Mouse (Mus musculus) heart, embryonic 11.5 days (tissue): ENCODE measurements around the gene Fyb. TPM values are rescaled to one million over a fixed set of nuclear protein-coding genes. Genes with fewer than 3 reads are reported as not detected.

ENCODE experiments used
- ATAC-seq: fragments of 200-750 bp; cut with Nextera tagmentation; replicated peaks from 2 replicates; pipeline ENCODE4 v1.8.0; 2017; ENCODE audit warnings: moderate library complexity; ENCODE audit not compliant: insufficient number of reproducible peaks, low FRiP score, low TSS enrichment
- H3K27ac ChIP-seq: fragments of 300-500 bp; sonication (generic); 2 replicates; pipeline ENCODE4 v1.5.1; 2014; ENCODE audit warnings: mild to moderate bottlenecking, low read depth, low read length
- H3K27me3 ChIP-seq: fragments of 300-500 bp; sonication (generic); 2 replicates; pipeline ENCODE4 v1.6.1; 2014; ENCODE audit warnings: mild to moderate bottlenecking, low read length, mixed read lengths; ENCODE audit not compliant: control insufficient read depth, insufficient read depth
- H3K36me3 ChIP-seq: fragments of 300-500 bp; sonication (generic); 2 replicates; pipeline ENCODE4 v1.6.1; 2014; ENCODE audit warnings: mild to moderate bottlenecking, low read length, moderate library complexity, mixed read lengths; ENCODE audit not compliant: control insufficient read depth, insufficient read depth
- H3K4me1 ChIP-seq: fragments of 300-500 bp; sonication (generic); 2 replicates; pipeline ENCODE4 v1.6.1; 2014; ENCODE audit warnings: low read length; ENCODE audit not compliant: control insufficient read depth, insufficient read depth
- H3K4me2 ChIP-seq: fragments of 300-500 bp; sonication (generic); 2 replicates; pipeline ENCODE4 v1.6.1; 2014; ENCODE audit warnings: mild to moderate bottlenecking, moderate library complexity
- H3K4me3 ChIP-seq: fragments of 300-500 bp; sonication (generic); 2 replicates; pipeline ENCODE4 v1.5.1; 2014; ENCODE audit warnings: low read depth, low read length
- H3K9ac ChIP-seq: fragments of 300-500 bp; sonication (generic); 2 replicates; pipeline ENCODE4 v1.6.1; 2014; ENCODE audit warnings: mild to moderate bottlenecking, low read depth, low read length, moderate library complexity
- H3K9me3 ChIP-seq: fragments of 300-500 bp; sonication (generic); replicated peaks from 2 replicates; pipeline ENCODE4 v1.6.1; 2016; ENCODE audit warnings: low read length; ENCODE audit not compliant: control insufficient read depth
- WGBS: fragments of 180-500 bp; shearing (Covaris S2); extraction: QIAGEN DNeasy Blood & Tissue Kit; methylation state at CpG from one replicate; pipeline ENCODE4 v1.1.7; 2014; ENCODE audit not compliant: insufficient replicate concordance; 5-methylcytosine and 5-hydroxymethylcytosine counted together
- polyA plus RNA-seq: library from polyadenylated mRNA; unstranded; fragments of >200 nt; fragmentation: Nextera tagmentation; extraction: Ambion mirVana; gene quantifications from 2 replicates; pipeline ENCODE4 v1.2.1, GENCODE M21; 2014

The Fyb gene
- polyA plus RNA-seq, 1 experiment from 2014 or later = 4.6 TPM

GRCm38 (mm10) chr15:6592561-6593253 is 70.1 kb downstream of the Fyb start:
- Histone ChIP-seq H3K27me3 (no peaks in the 10 kb centered on the region), H3K4me3 (no peak overlapping the region), H3K36me3 (no peaks in the 10 kb centered on the region), H3K4me1 (no peaks in the 10 kb centered on the region), H3K9me3 (no peaks in the 10 kb centered on the region), H3K9ac (no peak overlapping the region), H3K4me2 (no peak overlapping the region), H3K27ac (no peak overlapping the region)
- WGBS = 69% methylated on average over 5 of the region's 5 CpGs
- ATAC-seq = no peak

DNA sequence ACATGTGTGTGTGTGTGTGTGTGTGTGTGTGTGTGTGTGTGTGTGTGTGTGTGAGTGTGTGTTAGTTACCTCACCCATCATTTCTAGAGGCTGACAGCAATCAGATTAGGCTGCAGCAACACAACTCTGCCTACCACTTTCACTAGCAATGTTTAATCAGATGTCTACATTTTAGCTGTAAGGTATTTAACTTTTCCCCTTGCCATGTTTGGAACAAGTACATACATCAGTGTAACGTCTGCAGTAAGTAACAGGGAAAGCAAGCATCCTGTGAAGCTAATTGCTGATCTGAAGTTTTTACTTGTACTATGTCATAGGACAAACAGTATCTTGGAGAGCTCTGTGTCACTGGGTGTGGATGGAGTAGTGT is 70.6 kb downstream of the Fyb start:
- no peak for ATAC-seq
- Histone ChIP-seq H3K27ac (no peak overlapping the region), H3K36me3 (no peaks in the 10 kb centered on the region), H3K4me1 (no peaks in the 10 kb centered on the region), H3K27me3 (no peaks in the 10 kb centered on the region), H3K4me3 (no peak overlapping the region), H3K4me2 (no peak overlapping the region), H3K9me3 (no peaks in the 10 kb centered on the region), H3K9ac (no peak overlapping the region)
- WGBS = 59% methylated on average over 1 of the region's 1 CpGs

GRCm38 (mm10) chr15:6598626-6599025 is 76.0 kb downstream of the Fyb start:
- ATAC-seq = no peak
- 57% methylated on average over 3 of the region's 3 CpGs for WGBS
- Histone ChIP-seq H3K27ac (no peak overlapping the region), H3K9me3 (no peaks in the 10 kb centered on the region), H3K4me2 (no peak overlapping the region), H3K4me3 (no peak overlapping the region), H3K4me1 (no peaks in the 10 kb centered on the region), H3K27me3 (no peaks in the 10 kb centered on the region), H3K36me3 (no peaks in the 10 kb centered on the region), H3K9ac (no peak overlapping the region)

GRCm38 (mm10) chr15:6600314-6600713 is 77.7 kb downstream of the Fyb start:
- Histone ChIP-seq H3K4me1 (no peaks in the 10 kb centered on the region), H3K4me2 (no peak overlapping the region), H3K4me3 (no peak overlapping the region), H3K36me3 (no peaks in the 10 kb centered on the region), H3K27me3 (no peaks in the 10 kb centered on the region), H3K9ac (no peak overlapping the region), H3K9me3 (no peaks in the 10 kb centered on the region), H3K27ac (no peak overlapping the region)
- ATAC-seq = no peak
- 61% methylated on average over 1 of the region's 1 CpGs for WGBS

DNA sequence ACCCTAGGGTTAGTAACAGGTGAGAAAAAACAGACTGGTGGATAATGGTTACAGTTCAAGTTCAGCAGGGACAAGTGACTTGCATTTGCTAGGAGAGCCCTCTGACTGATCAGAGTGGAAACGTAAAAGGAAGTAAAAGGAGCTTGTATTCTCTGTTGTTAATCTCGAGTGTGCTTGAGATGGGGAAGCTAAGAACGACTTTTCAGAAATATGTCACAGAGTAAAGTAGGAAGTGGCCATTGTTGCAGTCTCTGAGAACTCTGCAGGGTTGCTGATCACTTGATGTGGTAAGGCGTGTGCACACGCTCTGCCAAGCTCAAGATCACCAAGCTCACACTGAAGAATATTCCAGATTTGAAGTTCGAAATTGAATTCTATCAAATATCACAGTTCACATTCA is 78.7 kb downstream of the Fyb start:
- ATAC-seq = no peak
- 60% methylated on average over 6 of the region's 6 CpGs for WGBS

DNA sequence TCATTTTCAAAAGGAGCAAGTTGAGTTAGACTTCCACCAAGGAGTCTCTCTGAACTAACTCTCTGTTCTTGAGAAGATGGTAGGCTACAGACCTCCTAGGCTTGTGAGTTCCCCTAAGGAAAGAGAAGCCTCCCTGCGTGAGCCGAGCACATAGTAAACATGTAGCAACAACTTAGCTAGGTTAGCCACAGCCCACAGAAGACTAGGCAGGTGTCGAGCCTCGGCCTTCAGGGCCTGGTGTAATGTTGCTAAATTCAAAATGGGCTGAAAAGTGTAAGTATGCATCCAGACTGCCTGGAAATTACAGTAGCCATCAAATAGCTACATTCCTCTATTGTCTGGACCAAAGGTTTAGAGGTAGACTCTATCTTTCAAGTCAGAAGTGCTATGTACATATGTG is 79.3 kb downstream of the Fyb start:
- Histone ChIP-seq H3K4me1 (no peaks in the 10 kb centered on the region), H3K27me3 (no peaks in the 10 kb centered on the region), H3K9ac (no peak overlapping the region), H3K4me3 (no peak overlapping the region), H3K9me3 (no peaks in the 10 kb centered on the region), H3K27ac (no peak overlapping the region), H3K4me2 (no peak overlapping the region), H3K36me3 (no peaks in the 10 kb centered on the region)
- no peak for ATAC-seq
- WGBS = 81% methylated on average over 4 of the region's 4 CpGs

More for the DNA sequence above, 78.7 kb downstream of the Fyb start:
- Histone ChIP-seq H3K9ac (no peak overlapping the region), H3K4me2 (no peak overlapping the region), H3K9me3 (no peaks in the 10 kb centered on the region), H3K4me3 (no peak overlapping the region), H3K27ac (no peak overlapping the region), H3K27me3 (no peaks in the 10 kb centered on the region), H3K4me1 (no peaks in the 10 kb centered on the region), H3K36me3 (no peaks in the 10 kb centered on the region)

DNA sequence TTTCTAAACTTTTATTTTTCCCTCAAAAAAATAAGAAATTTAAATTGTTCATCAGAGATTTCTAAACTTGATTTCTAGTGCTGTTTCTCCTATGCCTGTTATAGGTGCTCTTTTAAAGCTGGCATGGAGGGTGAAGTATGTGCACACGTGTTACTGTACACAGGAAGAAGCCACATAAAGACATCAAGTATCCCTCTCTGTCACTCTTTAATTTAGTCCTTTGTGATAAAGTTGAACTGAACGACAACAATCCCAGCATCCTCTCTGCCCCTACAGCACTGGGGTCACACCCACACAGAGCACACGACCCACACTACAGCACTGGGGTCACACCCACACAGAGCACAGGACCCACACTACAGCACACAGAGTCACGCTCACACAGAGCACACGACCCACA is 88.0 kb downstream of the Fyb start:
- no peak overlapping the region for H3K9ac ChIP-seq
- H3K4me1 ChIP-seq = no peaks in the 10 kb centered on the region
- H3K4me2 ChIP-seq = no peak overlapping the region
- no peaks in the 10 kb centered on the region for H3K9me3 ChIP-seq
- no peaks in the 10 kb centered on the region for H3K36me3 ChIP-seq
- WGBS = 78% methylated on average over 4 of the region's 5 CpGs
- no peaks in the 10 kb centered on the region for H3K27me3 ChIP-seq
- no peak overlapping the region for H3K27ac ChIP-seq
- no peak overlapping the region for H3K4me3 ChIP-seq
- ATAC-seq = no peak

- no peaks in the 10 kb centered on the region for H3K36me3 ChIP-seq
- H3K27me3 ChIP-seq = no peaks in the 10 kb centered on the region
- 80% methylated on average over 3 of the region's 3 CpGs for WGBS
- ATAC-seq = no peak
- no peak overlapping the region for H3K4me2 ChIP-seq
- no peaks in the 10 kb centered on the region for H3K4me1 ChIP-seq
- H3K4me3 ChIP-seq = no peak overlapping the region
- no peak overlapping the region for H3K9ac ChIP-seq
- no peaks in the 10 kb centered on the region for H3K9me3 ChIP-seq
- H3K27ac ChIP-seq = no peak overlapping the region
These were observed 90.2 kb downstream of the Fyb start for GRCm38 (mm10) chr15:6612835-6613234.

DNA sequence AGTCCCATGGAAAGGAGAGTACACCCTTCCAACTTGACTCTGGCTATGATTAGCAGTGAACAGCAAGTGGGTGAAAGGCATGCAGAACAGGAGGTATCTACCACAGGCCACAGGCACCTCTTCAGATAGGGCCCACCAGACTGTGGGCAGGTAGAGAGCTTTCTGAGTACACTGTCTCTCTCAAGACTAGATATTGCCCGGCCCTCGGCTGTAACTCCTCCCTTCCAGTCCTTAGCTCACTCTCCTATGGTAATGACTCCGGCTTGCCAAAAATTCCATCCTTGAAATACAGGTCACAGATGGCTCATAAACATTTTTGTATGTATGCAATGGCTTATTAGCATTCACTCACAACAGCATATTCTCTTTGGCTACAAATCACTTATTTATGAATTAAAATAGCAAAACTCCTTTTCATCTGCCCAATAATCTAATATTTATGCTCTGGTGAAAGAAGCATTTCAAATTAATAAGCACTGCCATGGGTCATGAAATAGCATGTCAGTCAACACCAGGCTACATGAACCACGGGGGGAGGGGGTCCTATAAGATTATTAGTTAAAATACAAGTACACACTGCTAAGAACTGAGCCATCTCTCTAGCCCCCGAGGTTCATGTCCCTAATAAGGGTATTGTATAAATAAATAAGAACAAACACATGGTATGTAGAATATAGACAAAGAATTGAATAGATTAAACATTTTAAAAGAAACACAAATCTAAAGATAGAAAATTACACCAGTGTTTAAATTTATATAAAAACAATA is 93.9 kb downstream of the Fyb start:
- Histone ChIP-seq H3K4me1 (no peaks in the 10 kb centered on the region), H3K9ac (no peak overlapping the region), H3K36me3 (no peaks in the 10 kb centered on the region), H3K4me3 (no peak overlapping the region), H3K27ac (no peak overlapping the region), H3K9me3 (no peaks in the 10 kb centered on the region), H3K4me2 (no peak overlapping the region), H3K27me3 (no peaks in the 10 kb centered on the region)
- WGBS = 63% methylated on average over 5 of the region's 5 CpGs
- no peak for ATAC-seq
